Mouse (Mus musculus) CH12F3 (cell line): ENCODE measurements around the gene Smcr8.

Experiments used
- in situ Hi-C: fragments of 300-500 bp; cut with MboI; formaldehyde crosslinking; loops from 2 replicates; pipeline ENCODE4 v1.14.3; 2020; ENCODE audit warnings: low sequenced_read_pairs

The Smcr8 gene

GRCm38 (mm10) chr11:60776829-60777740 is at the start of gene Smcr8, which contains the start of gene Top3a:
Smcr8 (plus strand) TSS chr11:60777524.
Top3a (minus strand) TSS chr11:60777365.
- in situ Hi-C loops, result no loop called here

DNA sequence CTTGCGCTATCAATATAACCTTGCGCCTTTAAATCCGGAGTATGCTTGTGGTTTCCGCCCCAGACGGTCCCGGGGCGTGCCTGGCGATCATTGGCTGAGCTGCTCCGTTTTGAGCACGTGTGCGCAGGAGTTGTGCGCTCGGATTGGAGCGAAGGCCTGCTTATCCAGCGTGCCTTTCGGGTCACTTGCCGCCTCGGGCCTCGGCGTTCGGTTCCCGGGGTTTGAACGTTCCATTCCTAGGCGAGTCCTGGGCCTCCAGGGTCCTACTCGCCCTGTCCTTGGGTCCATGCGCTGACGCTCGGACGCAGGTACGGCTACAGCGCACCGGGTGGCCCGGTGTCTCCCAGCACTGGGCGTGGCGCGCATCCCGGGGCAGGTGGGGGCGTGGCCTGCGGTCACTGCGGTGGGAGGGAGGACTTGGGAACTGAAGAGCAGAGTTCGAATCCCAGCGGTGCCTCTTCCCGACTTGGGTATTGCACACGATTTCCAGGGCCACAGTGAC is 49.0 kb upstream of the Smcr8 start, which contains the start of gene Mief2:
Mief2 (plus strand) TSS at position 139 of the 502 bp plus-strand sequence.
- in situ Hi-C loops, result no loop called here

- in situ Hi-C loops, result no loop called here
These were observed 48.1 kb upstream of the Smcr8 start for GRCm38 (mm10) chr11:60729217-60729641.

DNA sequence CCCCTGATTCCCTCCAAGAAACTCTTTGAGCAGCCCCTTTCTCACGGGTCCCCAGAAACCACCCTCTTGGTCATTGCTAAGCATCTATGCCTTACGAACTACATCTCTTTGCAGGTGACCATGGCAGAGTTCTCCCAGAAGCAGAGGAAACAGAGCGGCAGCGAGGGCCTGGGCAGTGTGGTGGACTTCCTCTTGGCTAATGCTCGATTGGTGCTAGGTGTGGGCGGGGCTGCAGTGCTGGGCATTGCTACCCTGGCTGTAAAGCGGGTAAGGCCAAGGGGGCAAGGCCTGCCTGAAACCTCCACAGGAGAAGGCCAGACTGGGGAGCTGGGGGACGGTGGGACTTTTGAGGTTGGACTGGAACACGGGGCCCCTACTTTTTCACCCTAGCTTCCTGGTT is 47.2 kb upstream of the Smcr8 start:
- in situ Hi-C loops, result no loop called here

DNA sequence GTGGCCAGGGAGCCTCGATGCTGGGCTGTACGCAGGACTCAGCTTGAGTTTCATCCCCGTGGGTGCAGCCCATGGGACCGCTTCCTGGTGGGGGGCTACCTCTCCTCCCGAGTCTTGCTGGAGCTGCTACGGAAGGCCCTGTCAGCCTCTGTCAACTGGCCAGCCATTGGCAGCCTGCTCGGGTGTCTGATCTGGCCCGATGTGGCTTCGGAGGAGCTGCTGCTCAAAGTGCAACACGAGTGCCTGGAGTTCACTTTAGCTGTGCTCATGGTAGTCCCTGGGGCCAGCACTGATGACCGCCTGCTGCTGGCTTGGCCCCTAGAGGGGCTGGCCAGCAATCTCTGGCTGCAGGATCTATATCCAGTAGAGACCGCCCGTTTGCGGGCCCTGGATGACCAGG is 46.1 kb upstream of the Smcr8 start:
- in situ Hi-C loops, result no loop called here

DNA sequence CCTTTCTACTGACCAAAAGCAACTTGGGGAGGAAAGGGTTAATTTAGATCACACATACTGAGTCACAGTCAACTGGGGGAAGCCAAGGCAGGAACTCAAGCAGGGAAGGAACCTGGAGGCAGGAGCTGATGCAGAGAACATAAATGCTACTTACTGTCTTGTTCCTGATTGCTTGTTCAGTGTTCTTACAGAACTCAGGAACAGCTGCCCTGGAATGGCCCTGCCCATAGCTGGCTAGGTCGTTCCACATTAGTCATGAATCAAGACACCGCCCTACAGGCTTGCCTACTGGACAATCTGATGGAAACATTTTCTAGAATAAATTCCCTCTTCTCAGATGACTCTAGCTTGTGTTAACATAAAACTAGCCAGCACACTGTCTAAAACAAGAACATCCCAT is 43.1 kb upstream of the Smcr8 start:
- in situ Hi-C loops, result no loop called here

DNA sequence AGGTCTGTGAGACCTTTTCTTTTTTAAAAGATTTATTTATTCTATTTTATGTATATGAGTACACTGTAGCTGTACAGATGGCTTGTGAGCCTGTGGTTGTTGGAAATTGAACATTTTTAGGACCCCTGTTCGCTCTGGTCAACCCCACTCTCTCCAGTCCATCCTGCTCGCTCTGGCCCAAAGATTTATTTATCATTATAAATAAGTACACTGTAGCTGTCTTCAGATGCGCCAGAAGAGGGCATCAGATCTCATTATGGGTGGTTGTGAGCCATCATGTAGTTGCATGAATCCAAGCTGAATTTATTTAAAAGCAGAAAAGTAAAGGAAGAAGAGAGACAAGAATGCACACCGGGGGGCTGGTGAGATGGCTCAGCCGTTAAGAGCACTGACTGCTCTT is 42.1 kb upstream of the Smcr8 start:
- in situ Hi-C loops, result no loop called here

- in situ Hi-C loops, result no loop called here
These were observed 40.8 kb upstream of the Smcr8 start for GRCm38 (mm10) chr11:60736491-60736890.

DNA sequence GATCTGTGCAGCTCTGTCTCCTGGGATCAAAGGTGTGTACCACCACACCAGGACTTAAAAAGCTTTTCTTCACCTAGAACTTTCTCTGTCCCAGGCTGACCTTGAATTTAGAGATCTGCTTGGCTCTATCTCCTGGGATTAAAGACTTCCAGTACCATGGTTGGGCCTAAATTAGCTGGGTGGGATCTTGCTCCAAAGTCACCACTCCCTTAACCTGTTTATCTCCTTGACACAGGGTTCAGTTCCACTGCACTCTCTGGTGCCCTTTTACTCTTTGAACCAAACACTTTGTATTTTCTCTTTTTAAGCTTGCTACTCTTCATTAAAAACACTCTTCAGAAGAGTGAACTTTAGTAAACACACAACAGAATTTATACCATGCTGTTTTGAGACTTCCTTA is 39.9 kb upstream of the Smcr8 start:
- in situ Hi-C loops, result no loop called here

DNA sequence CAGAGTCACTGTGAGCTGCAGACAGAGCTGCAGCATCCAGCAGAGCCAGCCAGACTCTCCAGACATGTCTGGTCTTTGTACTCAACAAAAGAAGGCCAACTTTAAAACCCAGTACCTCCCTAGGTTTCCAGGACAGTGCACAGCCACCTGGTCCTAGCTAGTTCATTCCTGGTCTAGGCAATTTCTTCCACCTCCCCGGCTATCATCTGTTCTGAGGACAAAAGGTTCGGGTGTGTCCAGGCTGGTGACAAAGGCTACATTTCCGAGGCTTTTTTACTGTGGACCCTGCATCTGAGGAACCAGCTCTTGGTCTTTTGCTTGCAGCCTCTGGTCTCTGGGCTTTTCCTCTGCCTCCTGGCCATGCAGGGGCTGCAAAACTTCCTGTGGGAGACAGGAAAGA is 37.0 kb upstream of the Smcr8 start:
- in situ Hi-C loops, result no loop called here

- in situ Hi-C loops, result no loop called here
These were observed 21.8 kb upstream of the Smcr8 start for GRCm38 (mm10) chr11:60755570-60755969.

DNA sequence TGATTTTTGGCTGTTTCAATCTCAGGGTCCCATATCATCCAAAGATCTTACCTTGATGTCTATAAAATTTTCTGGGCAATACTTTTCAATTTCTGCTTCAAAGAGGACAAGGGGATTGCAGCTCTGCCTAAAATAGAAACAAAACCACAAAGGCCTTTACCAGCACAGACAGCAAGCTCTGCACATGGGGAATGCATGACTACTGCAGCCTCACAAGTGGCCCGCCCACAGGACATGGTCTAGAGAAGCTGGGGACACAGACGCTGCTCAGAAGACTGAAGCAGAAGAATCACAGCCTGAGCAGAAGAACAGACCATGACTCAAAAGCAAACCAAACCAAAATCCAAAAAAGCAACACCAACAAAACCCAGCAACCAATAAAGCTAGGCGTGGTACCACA is 15.6 kb upstream of the Smcr8 start:
- in situ Hi-C loops, result no loop called here

DNA sequence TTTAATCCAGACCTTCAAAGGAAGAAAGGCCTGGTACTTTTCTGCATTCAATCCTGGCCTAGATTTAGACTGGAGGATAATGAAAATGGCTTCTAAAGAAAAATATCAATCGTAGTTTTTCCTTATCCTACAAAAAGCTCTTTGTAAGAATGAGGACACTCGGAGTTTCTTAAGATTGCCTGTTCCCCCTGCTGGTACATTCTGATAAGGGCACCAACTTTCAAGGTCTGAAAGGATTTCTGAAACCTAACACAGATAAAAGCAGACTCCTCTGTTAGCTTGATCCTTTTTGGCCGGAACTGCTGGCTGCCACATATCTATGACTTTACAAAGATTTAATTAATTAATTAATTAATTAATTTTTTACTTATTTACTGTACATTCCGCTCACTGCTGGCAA is 10.4 kb upstream of the Smcr8 start:
- in situ Hi-C loops, result no loop called here

DNA sequence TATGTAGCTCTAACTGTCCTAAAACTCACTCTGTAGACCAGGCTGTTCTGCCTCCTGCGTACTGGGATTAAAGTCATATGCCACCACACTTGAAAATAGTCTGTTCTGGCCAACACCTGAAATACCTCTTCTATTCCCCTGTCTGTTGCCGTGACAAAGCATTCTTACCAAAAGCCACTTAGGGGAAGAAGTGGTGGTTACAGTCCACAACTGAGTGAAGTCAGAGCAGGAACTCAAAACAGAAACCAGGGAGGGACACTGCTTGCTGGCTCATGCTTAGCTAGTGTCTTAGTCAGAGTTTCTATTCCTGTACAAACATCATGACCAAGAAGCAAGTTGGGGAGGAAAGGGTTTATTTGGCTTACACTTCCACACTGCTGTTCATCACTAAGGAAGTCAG is 8.0 kb upstream of the Smcr8 start:
- in situ Hi-C loops, result no loop called here

DNA sequence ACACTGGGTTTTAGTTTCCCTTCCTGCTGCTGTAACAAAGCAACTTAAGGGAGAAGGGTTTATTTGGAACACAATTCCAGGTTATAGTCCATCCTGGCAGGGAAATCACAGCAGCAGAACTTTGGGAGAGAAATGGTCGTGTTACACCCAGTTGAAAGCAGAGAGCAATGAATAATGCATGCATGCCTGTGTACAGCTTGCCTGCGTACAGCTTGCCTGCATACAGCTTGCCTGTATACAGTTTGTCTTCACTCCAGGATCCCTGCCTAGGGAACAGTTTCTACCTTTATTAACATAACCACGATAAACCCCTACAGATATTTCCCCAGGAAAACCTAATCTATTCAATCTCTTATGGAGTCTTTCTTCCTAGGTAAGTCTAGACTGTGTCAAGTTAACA is 6.5 kb upstream of the Smcr8 start:
- in situ Hi-C loops, result no loop called here

DNA sequence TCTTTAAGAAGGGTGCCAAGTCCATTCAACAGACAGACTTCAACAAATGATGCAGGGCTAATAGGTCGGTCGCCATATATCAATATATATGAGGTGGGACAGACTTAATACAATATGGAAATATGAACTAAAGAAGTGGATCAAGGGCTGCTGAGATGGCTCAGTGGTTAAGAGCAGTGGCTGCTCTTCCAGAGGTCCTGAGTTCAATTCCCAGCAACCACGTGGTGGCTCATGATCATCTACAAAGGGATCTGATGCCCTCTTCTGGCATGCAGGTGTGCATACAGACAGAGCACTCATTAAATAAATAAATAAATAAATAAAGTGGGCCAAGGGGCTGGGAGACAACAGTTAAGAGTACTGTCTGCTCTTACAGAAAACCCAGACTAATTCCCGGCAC is 5.2 kb upstream of the Smcr8 start:
- in situ Hi-C loops, result no loop called here

DNA sequence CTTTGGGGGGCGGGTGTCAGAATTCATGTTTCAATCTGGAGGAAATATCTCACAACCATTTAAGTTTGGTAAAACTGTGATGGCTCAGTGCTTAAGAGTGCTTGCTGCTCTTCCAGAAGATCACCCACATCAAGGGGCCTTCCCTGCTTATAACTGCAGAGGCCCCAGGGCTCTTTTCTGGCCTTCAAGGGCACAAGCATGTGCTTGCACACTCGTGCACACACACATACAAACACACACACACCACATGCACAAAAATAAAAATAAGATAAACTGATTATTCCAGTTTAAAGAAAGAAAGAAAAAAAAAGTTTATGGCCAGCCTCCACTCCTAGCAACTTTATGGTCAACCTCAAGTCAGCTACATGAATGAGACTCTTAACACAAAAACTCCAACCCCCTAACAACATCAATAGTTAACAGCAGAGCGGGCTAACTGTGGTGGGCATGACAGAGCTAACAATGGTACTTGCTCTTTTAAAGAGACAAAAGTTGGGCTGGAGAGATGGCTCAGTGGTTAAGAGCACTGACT is 3.1 kb upstream of the Smcr8 start:
- in situ Hi-C loops, result no loop called here

DNA sequence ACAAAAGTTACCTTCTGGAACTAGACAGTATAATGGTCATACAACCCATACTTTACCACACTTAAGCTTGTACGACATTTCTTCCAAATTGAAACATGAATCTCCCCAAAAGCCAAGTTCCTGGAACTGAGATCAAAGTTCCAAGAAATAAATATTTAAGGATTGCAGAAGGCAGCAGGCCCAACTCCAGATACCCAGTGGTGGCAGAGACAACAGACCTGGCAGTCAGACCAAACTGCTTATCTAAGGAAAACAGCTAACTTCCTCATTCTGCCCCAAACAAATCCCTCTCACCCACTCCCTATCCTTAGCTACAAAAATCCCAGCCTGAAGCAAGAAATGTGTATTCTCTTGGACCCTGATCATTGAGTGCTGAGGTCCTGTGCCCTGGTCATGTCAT is 2.5 kb upstream of the Smcr8 start:
- in situ Hi-C loops, result no loop called here

GRCm38 (mm10) chr11:60775578-60775977 is 1.7 kb upstream of the Smcr8 start:
- in situ Hi-C loops, result no loop called here

DNA sequence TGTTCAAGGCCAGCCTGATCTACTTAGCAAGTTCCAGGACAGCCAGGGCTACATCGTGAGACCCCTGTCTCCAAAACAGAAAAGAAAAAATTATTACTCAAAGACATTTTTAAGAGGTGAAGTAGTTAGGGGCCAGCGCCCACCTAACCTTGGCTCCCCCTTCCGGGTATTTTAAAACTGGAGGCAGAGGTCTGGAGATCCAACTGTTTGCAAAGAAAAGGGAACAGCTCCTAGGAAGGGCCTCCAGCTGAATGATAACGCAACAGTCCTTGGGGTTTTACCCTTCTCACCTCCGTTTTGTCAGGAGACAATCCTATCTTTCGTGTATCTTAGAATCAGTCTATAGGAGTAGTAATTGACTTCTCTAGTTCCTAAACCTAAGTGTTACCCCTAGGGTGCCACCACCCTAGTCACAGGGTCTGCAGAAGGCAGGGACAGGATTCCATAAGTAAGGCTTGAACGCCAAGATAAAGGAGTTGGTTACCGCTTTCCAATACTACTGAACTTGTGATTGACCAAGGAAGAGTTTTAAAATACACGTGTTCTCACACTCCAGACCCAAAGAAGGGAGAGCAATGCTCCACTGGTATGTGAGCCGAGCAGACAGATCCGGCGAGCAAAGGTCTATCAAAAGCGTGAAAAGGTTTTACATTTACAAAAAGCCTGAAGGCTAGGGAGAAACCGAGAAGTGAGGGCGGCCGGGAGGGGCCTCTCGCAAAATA is 1.1 kb upstream of the Smcr8 start:
- in situ Hi-C loops, result no loop called here

DNA sequence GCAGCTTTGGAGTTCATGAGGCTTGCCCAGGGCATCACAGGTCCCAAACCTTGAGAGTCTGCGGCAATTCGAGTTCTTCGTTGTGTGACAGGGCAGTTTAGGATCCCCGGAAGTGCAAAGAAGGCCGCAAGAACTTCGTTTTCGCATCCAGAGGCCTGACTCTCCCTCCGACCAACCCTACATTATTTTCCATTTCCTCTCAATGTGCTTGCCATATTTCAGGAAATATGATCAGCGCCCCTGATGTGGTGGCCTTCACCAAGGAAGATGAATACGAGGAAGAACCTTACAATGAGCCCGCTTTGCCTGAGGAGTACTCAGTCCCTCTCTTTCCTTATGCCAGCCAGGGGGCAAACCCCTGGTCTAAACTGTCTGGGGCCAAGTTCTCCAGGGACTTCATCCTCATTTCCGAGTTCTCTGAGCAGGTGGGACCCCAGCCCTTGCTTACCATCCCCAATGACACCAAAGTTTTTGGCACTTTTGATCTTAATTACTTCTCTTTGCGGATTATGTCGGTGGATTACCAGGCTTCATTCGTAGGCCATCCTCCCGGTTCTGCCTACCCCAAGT is 562 bp downstream of the Smcr8 start:
- in situ Hi-C loops, result no loop called here
